Mouse (Mus musculus) B cell, adult 62 days (primary cell): ENCODE data around the gene Csnk2a1. TPM values are rescaled to one million over a fixed set of nuclear protein-coding genes. Genes with fewer than 3 reads are reported as not detected.

ENCODE experiments used
- total RNA-seq: library from RNA; stranded (reverse); gene quantifications from 4 replicates; pipeline ENCODE4 v1.2.4, GENCODE M21; 2023

The Csnk2a1 gene
- 112 to 120 TPM (median 119 TPM) in 4 replicates for total RNA-seq

DNA sequence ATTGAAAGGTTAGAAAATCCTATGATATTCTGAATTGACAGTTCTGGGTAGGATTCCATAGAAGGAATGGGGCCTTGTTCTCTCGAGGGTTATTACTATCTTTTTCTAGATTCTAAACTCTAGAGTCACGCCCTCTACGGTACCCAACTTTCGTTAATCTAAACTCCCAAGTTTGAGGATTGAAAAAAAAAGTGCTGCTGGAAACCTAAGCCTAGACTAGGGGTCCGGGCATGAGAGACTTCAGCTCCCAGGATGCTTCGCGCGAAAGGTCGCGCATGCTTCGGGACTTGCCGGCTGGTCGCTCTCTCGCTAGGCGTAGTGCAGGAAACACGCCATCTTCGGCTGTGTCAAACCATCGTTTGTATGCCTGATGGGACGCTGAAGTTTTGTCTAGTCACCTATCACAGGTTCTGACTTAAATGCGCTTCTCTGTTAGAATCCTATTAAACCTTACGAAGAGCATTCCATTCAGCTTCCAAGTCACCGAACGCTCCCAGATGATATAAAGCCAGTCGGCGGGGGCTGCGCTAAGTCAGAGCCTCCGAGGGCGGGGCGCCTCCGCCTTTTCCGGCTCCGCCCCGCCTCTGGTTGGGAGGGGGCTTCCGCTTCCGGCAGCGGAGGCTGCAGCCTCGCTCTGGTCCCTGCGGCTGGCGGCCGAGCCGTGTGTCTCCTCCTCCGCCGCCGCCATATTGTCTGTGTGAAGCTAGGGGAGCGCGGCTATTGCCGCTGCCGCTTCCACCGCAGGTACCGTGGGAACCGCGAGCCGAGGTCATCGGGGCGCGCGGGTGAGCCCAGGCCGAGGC lies at the start of gene Csnk2a1:
Gene Csnk2a1 (plus strand): TSS at position 592 of the 803 bp plus-strand sequence.

DNA sequence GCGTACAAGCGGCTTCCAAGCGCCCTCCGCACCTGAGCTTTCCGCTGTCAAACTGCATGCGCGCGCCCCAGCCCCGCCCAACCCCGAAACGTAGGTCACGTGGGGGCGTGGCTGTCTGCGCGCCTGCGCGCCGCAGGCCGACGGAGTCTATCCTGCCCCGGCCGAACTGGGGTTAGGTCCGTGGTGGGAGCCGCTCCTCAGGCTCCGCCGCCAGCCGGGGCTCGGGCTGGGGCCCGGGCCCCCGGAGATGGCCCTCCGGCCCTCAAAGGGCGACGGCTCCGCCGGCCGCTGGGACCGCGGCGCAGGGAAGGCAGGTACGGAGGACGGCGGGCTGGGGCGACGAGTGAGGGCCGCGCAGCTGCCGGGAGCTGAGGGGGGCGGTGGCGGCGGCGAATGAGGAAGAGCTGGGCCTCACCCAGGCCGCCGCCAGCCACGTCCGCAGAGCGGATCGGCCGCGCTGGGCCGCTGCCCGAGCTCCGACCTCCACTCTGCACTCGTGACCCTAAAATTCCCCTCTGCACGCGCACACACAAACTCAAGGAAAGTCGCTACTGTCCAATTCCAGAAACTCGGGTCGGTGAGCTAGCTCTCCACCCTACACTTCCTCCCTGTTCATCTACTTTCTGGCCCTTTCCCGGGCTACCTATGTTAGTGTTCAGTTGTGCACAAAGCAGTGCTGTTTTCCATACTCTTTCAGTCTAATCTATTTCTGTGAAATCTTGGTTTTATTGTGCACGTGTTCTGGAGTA lies 67.3 kb downstream of the Csnk2a1 start, which contains the start of gene Tbc1d20:
Gene Tbc1d20 (plus strand): TSS at position 102 of the 749 bp plus-strand sequence.

Other genes with a start within 250 kb of the Csnk2a1 start
- 3.5 to 4.6 TPM (median 4.3 TPM) in 4 replicates for gene Fam110a, start 246.6 kb upstream of the Csnk2a1 start, total RNA-seq
- gene Slc52a3, start 230.3 kb upstream of the Csnk2a1 start, total RNA-seq = 1.3 to 2.9 TPM (median 2.1 TPM) in 4 replicates
- not detected in 4 replicates for gene Scrt2, start 145.3 kb upstream of the Csnk2a1 start, total RNA-seq
- gene Srxn1, start 121.3 kb upstream of the Csnk2a1 start, total RNA-seq = 0.25 TPM in 1 of 4 replicates, not detected in the others
- gene Tcf15, start 83.3 kb upstream of the Csnk2a1 start, total RNA-seq = not detected in 4 replicates
- gene Tbc1d20, start 67.0 kb downstream of the Csnk2a1 start, total RNA-seq = 82.8 to 88.8 TPM (median 85.8 TPM) in 4 replicates
- gene Rbck1, start 105.8 kb downstream of the Csnk2a1 start, total RNA-seq = 177 to 215 TPM (median 195 TPM) in 4 replicates
- 2.8 to 7.2 TPM (median 4.1 TPM) in 4 replicates for gene Trib3, start 117.2 kb downstream of the Csnk2a1 start, total RNA-seq
- not detected in 4 replicates for gene Nrsn2, start 149.8 kb downstream of the Csnk2a1 start, total RNA-seq
- 1.8 to 3.3 TPM (median 2.6 TPM) in 4 replicates for gene Sox12, start 171.2 kb downstream of the Csnk2a1 start, total RNA-seq
- gene Zcchc3, start 188.2 kb downstream of the Csnk2a1 start, total RNA-seq = 2.9 to 3.5 TPM (median 3.2 TPM) in 4 replicates
- 0.53 to 1.5 TPM in 2 of 4 replicates, not detected in the others for gene 6820408C15Rik, start 188.7 kb downstream of the Csnk2a1 start, total RNA-seq
- gene Defb23, start 237.8 kb downstream of the Csnk2a1 start, total RNA-seq = not detected in 4 replicates